Mouse (Mus musculus): Measurements from ENCODE around the gene Aip. TPM values are rescaled to one million over a fixed set of nuclear protein-coding genes. Genes with fewer than 3 reads are reported as not detected.
"Not testable (repeated sequence)": the region's sequence is repeated elsewhere in the genome, so short reads cannot be mapped to it uniquely, and the experiment has no call there.

Gene Aip
- polyA plus RNA-seq, 2 experiments from 2014 or later = 171 to 215 TPM

GRCm38 (mm10) chr19:4134354-4134753, 8.7 kb upstream of the Aip start:
- no peak for ATAC-seq

GRCm38 (mm10) chr19:4131768-4132167, 6.1 kb upstream of the Aip start:
- no peak for ATAC-seq

GRCm38 (mm10) chr19:4131075-4131474, 5.4 kb upstream of the Aip start:
- no peak for ATAC-seq

- no peak for ATAC-seq
These were observed 4.4 kb upstream of the Aip start for GRCm38 (mm10) chr19:4130106-4130505.

- ATAC-seq = no peak
These were observed 3.8 kb upstream of the Aip start for GRCm38 (mm10) chr19:4129462-4129861.

- no peak for ATAC-seq
These were observed 1.3 kb upstream of the Aip start for GRCm38 (mm10) chr19:4126759-4127495.

GRCm38 (mm10) chr19:4125268-4125667, 390 bp downstream of the Aip start:
- ATAC-seq = not testable (repeated sequence)

- ATAC-seq = no peak
These were observed 1.2 kb downstream of the Aip start for GRCm38 (mm10) chr19:4124432-4124831.

GRCm38 (mm10) chr19:4122411-4123370, 3.0 kb downstream of the Aip start:
- ATAC-seq = no peak

- ATAC-seq = not testable (repeated sequence)
These were observed 3.8 kb downstream of the Aip start for GRCm38 (mm10) chr19:4121896-4122295.

GRCm38 (mm10) chr19:4121097-4121805, 4.4 kb downstream of the Aip start:
- peak; percentile 58 for ATAC-seq

GRCm38 (mm10) chr19:4120496-4120895, 5.2 kb downstream of the Aip start:
- ATAC-seq = no peak

GRCm38 (mm10) chr19:4119716-4120487, 5.8 kb downstream of the Aip start:
- ATAC-seq = peak; percentile 77

- no peak for ATAC-seq
These were observed 7.3 kb downstream of the Aip start for GRCm38 (mm10) chr19:4118350-4118749.

- no peak for ATAC-seq
These were observed 8.7 kb downstream of the Aip start for GRCm38 (mm10) chr19:4117006-4117405.

GRCm38 (mm10) chr19:4115816-4116215, 9.8 kb downstream of the Aip start:
- no peak for ATAC-seq

GRCm38 (mm10) chr19:4115144-4115543, 10.5 kb downstream of the Aip start:
- no peak for ATAC-seq

- ATAC-seq = no peak
These were observed 11.1 kb downstream of the Aip start for GRCm38 (mm10) chr19:4114551-4114950.

- peak; percentile 88 for ATAC-seq
These were observed 11.8 kb downstream of the Aip start for GRCm38 (mm10) chr19:4113806-4114230.

- ATAC-seq = no peak
These were observed 12.4 kb downstream of the Aip start for GRCm38 (mm10) chr19:4113186-4113805.
